Mouse (Mus musculus): ENCODE measurements around the gene Cnnm2.

GRCm38 (mm10) chr19:46877886-46878285, 116.5 kb downstream of the Cnnm2 start:
- TF ChIP-seq POLR2A (IDR thresholded peaks at IDR 0.05; ENCODE audit: extremely low read depth, insufficient read depth, low read length) = no peak
- no peak for TF ChIP-seq CTCF (IDR thresholded peaks at IDR 0.05; ENCODE audit: low read depth, low read length)
